Mouse (Mus musculus) hindbrain, embryonic 12.5 days (tissue): ENCODE data around the gene Pafah1b3. TPM values are rescaled to one million over a fixed set of nuclear protein-coding genes. Genes with fewer than 3 reads are reported as not detected.

Experiments
- ATAC-seq: fragments of 200-750 bp; cut with Nextera tagmentation; 2 replicates; pipeline ENCODE4 v1.8.0; 2017; ENCODE audit warnings: moderate TSS enrichment; ENCODE audit not compliant: low FRiP score
- H3K27ac ChIP-seq: fragments of 300-500 bp; sonication (generic); 2 replicates; pipeline ENCODE4 v1.5.1; 2016; ENCODE audit warnings: mild to moderate bottlenecking
- H3K27me3 ChIP-seq: fragments of 300-500 bp; sonication (generic); 2 replicates; pipeline ENCODE4 v1.6.1; 2016; ENCODE audit warnings: mild to moderate bottlenecking
- H3K36me3 ChIP-seq: fragments of 300-500 bp; sonication (generic); 2 replicates; pipeline ENCODE4 v1.6.1; 2016; ENCODE audit warnings: mild to moderate bottlenecking
- H3K4me1 ChIP-seq: fragments of 300-500 bp; sonication (generic); 2 replicates; pipeline ENCODE4 v1.6.1; 2016
- H3K4me2 ChIP-seq: fragments of 300-500 bp; sonication (generic); replicated peaks from 2 replicates; pipeline ENCODE4 v1.6.1; 2016; ENCODE audit warnings: mild to moderate bottlenecking
- H3K4me3 ChIP-seq: fragments of 300-500 bp; sonication (generic); 2 replicates; pipeline ENCODE4 v1.5.1; 2016; ENCODE audit warnings: mild to moderate bottlenecking
- H3K9ac ChIP-seq: fragments of 300-500 bp; sonication (generic); 2 replicates; pipeline ENCODE4 v1.6.1; 2016; ENCODE audit warnings: mild to moderate bottlenecking, moderate library complexity
- H3K9me3 ChIP-seq: fragments of 300-500 bp; sonication (generic); replicated peaks from 2 replicates; pipeline ENCODE4 v1.6.1; 2016; ENCODE audit warnings: mild to moderate bottlenecking
- WGBS: fragments of 180-500 bp; shearing (Covaris S2); methylation state at CpG from one replicate; pipeline ENCODE4 v1.1.7; 2016; 5-methylcytosine and 5-hydroxymethylcytosine counted together
- polyA plus RNA-seq: library from polyadenylated mRNA; unstranded; fragments of >200 nt; fragmentation: Nextera tagmentation; extraction: Ambion mirVana; gene quantifications from 2 replicates; pipeline ENCODE4 v1.2.1, GENCODE M21; 2016

Gene Pafah1b3
- polyA plus RNA-seq, 1 experiment from 2014 or later, result 405 TPM

GRCm38 (mm10) chr7:25285511-25286238 is 12.1 kb downstream of the Pafah1b3 start:
- no peak overlapping the region for H3K4me2 ChIP-seq
- peaks cover 60% of the 10 kb centered on the region for H3K36me3 ChIP-seq
- H3K4me3 ChIP-seq, result no peak overlapping the region
- ATAC-seq, result no peak
- H3K4me1 ChIP-seq, result peaks cover 37% of the 10 kb centered on the region
- no peaks in the 10 kb centered on the region for H3K9me3 ChIP-seq
- H3K27me3 ChIP-seq, result no peaks in the 10 kb centered on the region
- H3K9ac ChIP-seq, result no peak overlapping the region
- 0 out of 2 replicates have a peak overlapping the region, but pooled peaks have one; percentile 18 for H3K27ac ChIP-seq
- WGBS, result 91% methylated on average over 20 of the region's 20 CpGs

GRCm38 (mm10) chr7:25284766-25285165 is 13.0 kb downstream of the Pafah1b3 start:
- Histone ChIP-seq H3K36me3 (peaks cover 51% of the 10 kb centered on the region), H3K4me3 (peak overlapping the region; percentile 83; the same call in 1 of the 2 replicates), H3K4me1 (peaks cover 46% of the 10 kb centered on the region), H3K9me3 (no peaks in the 10 kb centered on the region), H3K27me3 (no peaks in the 10 kb centered on the region), H3K27ac (peak overlapping the region; percentile 25; the same call in 1 of the 2 replicates), H3K4me2 (peak overlapping the region; percentile 91), H3K9ac (peak overlapping the region; percentile 94)
- WGBS, result 67% methylated on average over 5 of the region's 5 CpGs
- no peak for ATAC-seq

GRCm38 (mm10) chr7:25284171-25284570 is 13.6 kb downstream of the Pafah1b3 start:
- Histone ChIP-seq H3K9me3 (no peaks in the 10 kb centered on the region), H3K9ac (peak overlapping the region; percentile 94), H3K4me3 (peak overlapping the region; percentile 83), H3K27me3 (no peaks in the 10 kb centered on the region), H3K27ac (peak overlapping the region; percentile 99; the same call in 1 of the 2 replicates), H3K4me1 (peaks cover 52% of the 10 kb centered on the region), H3K4me2 (peak overlapping the region; percentile 91), H3K36me3 (peaks cover 45% of the 10 kb centered on the region)
- whole genome bisulfite sequencing, result 75% methylated on average over 2 of the region's 2 CpGs
- no peak for ATAC-seq

- Histone ChIP-seq H3K36me3 (peaks cover 40% of the 10 kb centered on the region), H3K4me3 (peak overlapping the region; percentile 83), H3K9ac (peak overlapping the region; percentile 94), H3K9me3 (no peaks in the 10 kb centered on the region), H3K4me2 (peak overlapping the region; percentile 91), H3K4me1 (peaks cover 52% of the 10 kb centered on the region), H3K27ac (peak overlapping the region; percentile 99), H3K27me3 (no peaks in the 10 kb centered on the region)
- WGBS, result 20% methylated on average over 5 of the region's 5 CpGs
- no peak for ATAC-seq
Observed at GRCm38 (mm10) chr7:25283637-25284036, 14.1 kb downstream of the Pafah1b3 start.

- H3K27ac ChIP-seq, result peak overlapping the region; percentile 99
- H3K4me1 ChIP-seq, result peaks cover 56% of the 10 kb centered on the region
- peak overlapping the region; percentile 83 for H3K4me3 ChIP-seq
- no peaks in the 10 kb centered on the region for H3K27me3 ChIP-seq
- peak overlapping the region; percentile 91 for H3K4me2 ChIP-seq
- H3K9me3 ChIP-seq, result no peaks in the 10 kb centered on the region
- no peak for ATAC-seq
- peak overlapping the region; percentile 94 for H3K9ac ChIP-seq
- 0% methylated on average over 31 of the region's 36 CpGs for WGBS
- peaks cover 31% of the 10 kb centered on the region for H3K36me3 ChIP-seq
Observed at GRCm38 (mm10) chr7:25282731-25283211, 15.0 kb downstream of the Pafah1b3 start.

- Histone ChIP-seq H3K9me3 (no peaks in the 10 kb centered on the region), H3K9ac (peak overlapping the region; percentile 94), H3K4me1 (peaks cover 61% of the 10 kb centered on the region), H3K4me3 (peak overlapping the region; percentile 83), H3K27ac (peak overlapping the region; percentile 99), H3K4me2 (peak overlapping the region; percentile 91), H3K36me3 (peaks cover 23% of the 10 kb centered on the region), H3K27me3 (no peaks in the 10 kb centered on the region)
- peak; percentile 76 for ATAC-seq
- 1% methylated on average over 67 of the region's 108 CpGs for WGBS
Observed at GRCm38 (mm10) chr7:25281734-25282601, 15.8 kb downstream of the Pafah1b3 start.

GRCm38 (mm10) chr7:25281166-25281733 is 16.5 kb downstream of the Pafah1b3 start:
- Histone ChIP-seq H3K9me3 (no peaks in the 10 kb centered on the region), H3K4me3 (peak overlapping the region; percentile 83), H3K9ac (peak overlapping the region; percentile 44; the same call in 1 of the 2 replicates), H3K27ac (peak overlapping the region; percentile 99), H3K4me1 (peaks cover 62% of the 10 kb centered on the region), H3K4me2 (peak overlapping the region; percentile 91), H3K27me3 (no peaks in the 10 kb centered on the region), H3K36me3 (peaks cover 16% of the 10 kb centered on the region)
- 22% methylated on average over 12 of the region's 12 CpGs for WGBS
- ATAC-seq, result peak; percentile 4; the same call in 1 of the 2 replicates

- Histone ChIP-seq H3K36me3 (peaks cover 6% of the 10 kb centered on the region), H3K9ac (peak overlapping the region; percentile 86), H3K9me3 (no peaks in the 10 kb centered on the region), H3K4me1 (peaks cover 67% of the 10 kb centered on the region), H3K27me3 (no peaks in the 10 kb centered on the region), H3K27ac (peak overlapping the region; percentile 99), H3K4me2 (peak overlapping the region; percentile 91), H3K4me3 (peak overlapping the region; percentile 60)
- WGBS, result 2% methylated on average over 6 of the region's 6 CpGs
- ATAC-seq, result peak; percentile 1; the same call in 1 of the 2 replicates
Observed at GRCm38 (mm10) chr7:25279861-25280791, 17.7 kb downstream of the Pafah1b3 start.

GRCm38 (mm10) chr7:25279076-25279860 is 18.5 kb downstream of the Pafah1b3 start:
- Histone ChIP-seq H3K9ac (peak overlapping the region; percentile 86), H3K9me3 (no peaks in the 10 kb centered on the region), H3K27me3 (no peaks in the 10 kb centered on the region), H3K4me3 (peak overlapping the region; percentile 60), H3K4me2 (peak overlapping the region; percentile 91), H3K4me1 (peaks cover 67% of the 10 kb centered on the region), H3K27ac (peak overlapping the region; percentile 99), H3K36me3 (peaks cover 3% of the 10 kb centered on the region)
- WGBS, result under 1% methylated on average over 42 of the region's 49 CpGs
- ATAC-seq, result peak; percentile 69

GRCm38 (mm10) chr7:25278341-25279075 is 19.3 kb downstream of the Pafah1b3 start:
- H3K4me2 ChIP-seq, result peak overlapping the region; percentile 91
- H3K9me3 ChIP-seq, result no peaks in the 10 kb centered on the region
- H3K27me3 ChIP-seq, result no peaks in the 10 kb centered on the region
- peak overlapping the region; percentile 86 for H3K9ac ChIP-seq
- peak overlapping the region; percentile 60 for H3K4me3 ChIP-seq
- H3K4me1 ChIP-seq, result peaks cover 67% of the 10 kb centered on the region
- peak; percentile 72 for ATAC-seq
- H3K36me3 ChIP-seq, result peaks cover 8% of the 10 kb centered on the region
- H3K27ac ChIP-seq, result peak overlapping the region; percentile 99
- WGBS, result under 1% methylated on average over 48 of the region's 60 CpGs
